8 mouse cellular contexts compared by ENCODE assay signal in the genomic region with DNA sequence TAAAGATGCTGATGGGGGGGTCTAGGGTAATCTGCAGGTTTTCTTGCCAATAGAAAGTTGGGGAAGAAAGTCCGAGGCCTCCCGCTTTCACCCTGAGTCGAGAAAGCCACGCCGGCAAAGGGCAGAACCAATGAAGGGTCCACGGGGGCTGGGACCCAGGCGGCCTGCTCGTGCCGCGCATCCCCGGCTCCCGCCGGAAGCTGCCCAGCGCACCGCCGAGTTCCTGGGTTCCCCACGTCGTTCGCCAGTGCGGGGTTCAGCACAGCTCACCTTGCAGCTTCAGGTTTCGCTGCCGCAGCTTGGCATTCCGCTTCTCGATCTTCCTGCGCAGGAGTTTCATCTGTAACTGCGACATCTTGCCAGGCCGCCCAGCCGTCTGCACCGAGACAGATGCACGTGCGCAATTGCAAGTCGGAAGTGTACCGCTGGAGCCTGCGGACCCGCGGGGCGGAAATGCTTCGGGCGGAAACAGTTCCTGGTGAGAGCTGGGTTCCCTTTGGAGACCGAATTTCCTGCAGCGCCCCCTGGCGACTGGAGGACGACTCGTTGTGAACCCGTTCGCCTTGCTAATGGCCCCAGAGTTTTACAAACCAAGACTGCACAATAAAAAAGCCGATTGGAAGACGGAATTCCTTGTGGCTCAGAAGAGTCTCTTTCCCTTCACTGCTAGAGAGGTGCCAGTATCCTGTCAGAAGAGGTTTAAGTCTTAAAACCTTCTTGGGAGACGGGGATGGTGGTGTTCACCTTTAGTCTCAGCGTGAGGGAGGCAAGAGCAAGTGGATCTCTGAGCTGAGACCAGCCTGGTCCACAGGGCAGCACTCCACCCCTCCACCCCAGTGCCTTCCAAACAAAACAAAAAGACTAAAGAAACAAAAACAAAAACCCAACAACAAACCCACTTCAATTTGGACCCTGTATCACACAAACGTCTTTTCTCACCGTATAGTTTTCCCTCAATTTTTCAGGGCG. TPM values are rescaled to one million over a fixed set of nuclear protein-coding genes. Genes with fewer than 3 reads are reported as not detected.
DNase-seq lines count a peak whose midpoint lies in the region; ATAC-seq and TF ChIP-seq lines count a peak whose summit lies in the region.

A gene (minus strand): TSS at position 469 of the 969 bp plus-strand sequence.

- peak; percentile 50 to 90; a peak in 3 of 4 replicates for TF ChIP-seq POLR2A in MEL (IDR thresholded peaks at IDR 0.05; ENCODE audit: control insufficient read depth in 1 of 2, insufficient read depth in 1 of 2, low read depth in 1 of 2, low read length in 2 of 2, poor library complexity in 1 of 2)
- peak; percentile 45; the same call in 1 of the 2 replicates for TF ChIP-seq POLR2A in cerebellum, adult 2 months (IDR thresholded peaks at IDR 0.05; ENCODE audit: borderline replicate concordance, insufficient read depth, low read length)

- no peaks in the 10 kb centered on the region for H3K27me3 ChIP-seq in MEL (ENCODE audit: control insufficient read depth in 1 of 2, insufficient read depth in 2 of 2, low read length in 2 of 2)
- no peaks in the 10 kb centered on the region for H3K27me3 ChIP-seq in cerebellum, adult 2 months (ENCODE audit: control insufficient read depth, insufficient read depth, low read length)
- H3K27me3 ChIP-seq in forebrain, postnatal 0 days (ENCODE audit: insufficient read depth, low read length) = no peaks in the 10 kb centered on the region
- H3K27me3 ChIP-seq in lung, embryonic 15.5 days = no peaks in the 10 kb centered on the region

- H3K4me3 ChIP-seq in MEL (ENCODE audit: control insufficient read depth in 1 of 2, insufficient read depth in 1 of 2, low read depth in 2 of 2, low read length in 2 of 2) = peak within 1 kb of the TSS; percentile 73 to 99
- peak within 1 kb of the TSS; percentile 72 for H3K4me3 ChIP-seq in cerebellum, adult 2 months (replicated peaks; ENCODE audit: insufficient read depth, low read depth, low read length)
- H3K4me3 ChIP-seq in forebrain, postnatal 0 days (ENCODE audit: low read depth, low read length) = peak within 1 kb of the TSS; percentile 80
- H3K4me3 ChIP-seq in lung, embryonic 15.5 days = peak within 1 kb of the TSS; percentile 78

- ATAC-seq in forebrain, postnatal 0 days = peak; percentile 98
- peak; percentile 96 for ATAC-seq in lung, embryonic 15.5 days (ENCODE audit: borderline replicate concordance, extremely low read depth, low FRiP score, low TSS enrichment)

- peak within 1 kb of the TSS; percentile 32 for H3K27ac ChIP-seq in MEL (ENCODE audit: control insufficient read depth, low read depth, low read length)
- peak within 1 kb of the TSS; percentile 27; the same call in 1 of the 2 replicates for H3K27ac ChIP-seq in cerebellum, adult 2 months (ENCODE audit: insufficient read depth, low read length)
- H3K27ac ChIP-seq in forebrain, postnatal 0 days (ENCODE audit: low read depth, low read length) = peak within 1 kb of the TSS; percentile 69
- H3K27ac ChIP-seq in lung, embryonic 15.5 days = 0 out of 2 replicates have a peak within 1 kb of the TSS, but pooled peaks have one; percentile 29

- peak; percentile 96 for DNase-seq in MEL (ENCODE audit: low read depth, low spot score)
- peak; percentile 93 to 98 for DNase-seq in cerebellum, adult 2 months
- DNase-seq in forebrain, postnatal 0 days = peak; percentile 97
- peak; percentile 99 for DNase-seq in heart, postnatal 4 days
- DNase-seq in layer of hippocampus, adult 8-10 months (ENCODE audit: low spot score in 2 of 2) = peak; percentile 91 to 97
- DNase-seq in ovary, adult 18-20 months (ENCODE audit: low spot score) = peak; percentile 86
- peak; percentile 95 for DNase-seq in thymus, postnatal 0 days (ENCODE audit: low spot score)

- peak within 1 kb of the TSS; percentile 76 for H3K4me2 ChIP-seq in forebrain, postnatal 0 days (ENCODE audit: low read depth)
- peak within 1 kb of the TSS; percentile 59 for H3K4me2 ChIP-seq in lung, embryonic 15.5 days

- H3K36me3 ChIP-seq in MEL (ENCODE audit: control insufficient read depth in 1 of 2, insufficient read depth in 2 of 2, low read length in 2 of 2) = peaks cover 10% of the 10 kb centered on the region in 2 experiments
- H3K36me3 ChIP-seq in forebrain, postnatal 0 days (ENCODE audit: insufficient read depth) = peaks cover 22% of the 10 kb centered on the region
- H3K36me3 ChIP-seq in lung, embryonic 15.5 days = peaks cover 26% of the 10 kb centered on the region

- no peak for TF ChIP-seq RAD21 in MEL (IDR thresholded peaks at IDR 0.05; ENCODE audit: low read depth, low read length)

- peaks cover 20% of the 10 kb centered on the region for H3K79me2 ChIP-seq in MEL (ENCODE audit: control insufficient read depth, insufficient read depth, low read length, poor library complexity)

- peaks cover 3 to 4% of the 10 kb centered on the region in 2 experiments; a peak in 3 of 4 replicates for H3K4me1 ChIP-seq in MEL (ENCODE audit: control insufficient read depth in 1 of 2, insufficient read depth in 2 of 2, low read length in 2 of 2)
- H3K4me1 ChIP-seq in cerebellum, adult 2 months (ENCODE audit: control insufficient read depth, insufficient read depth, low read length) = no peaks in the 10 kb centered on the region
- H3K4me1 ChIP-seq in forebrain, postnatal 0 days (ENCODE audit: insufficient read depth) = peaks cover 8% of the 10 kb centered on the region; the same call in 1 of the 2 replicates
- H3K4me1 ChIP-seq in lung, embryonic 15.5 days = peaks cover 7% of the 10 kb centered on the region; the same call in 1 of the 2 replicates

- TF ChIP-seq EP300 in MEL (IDR thresholded peaks at IDR 0.05; ENCODE audit: low read depth in 1 of 2, low read length in 2 of 2) = no peak

- TF ChIP-seq CTCF in MEL (IDR thresholded peaks at IDR 0.05 in 2 of 3, conservative IDR thresholded peaks at IDR 0.05 in 1 of 3; ENCODE audit: control insufficient read depth in 1 of 3, insufficient read depth in 1 of 3, low read depth in 2 of 3, low read length in 3 of 3, poor library complexity in 1 of 3, severe bottlenecking in 1 of 3) = peak; percentile 63 to 88 (median 85)
- peak; percentile 76 for TF ChIP-seq CTCF in cerebellum, adult 2 months (IDR thresholded peaks at IDR 0.05; ENCODE audit: borderline replicate concordance, insufficient read depth, low read depth, low read length)
- peak; percentile 94 for TF ChIP-seq CTCF in forebrain, postnatal 0 days (IDR thresholded peaks at IDR 0.05; ENCODE audit: low read depth)

- no peaks in the 10 kb centered on the region for H3K9me3 ChIP-seq in MEL (replicated peaks; ENCODE audit: insufficient read depth, low read length)
- no peaks in the 10 kb centered on the region for H3K9me3 ChIP-seq in forebrain, postnatal 0 days (ENCODE audit: low read length)
- H3K9me3 ChIP-seq in lung, embryonic 15.5 days = no peaks in the 10 kb centered on the region

- WGBS in cerebellum, adult 2 months = 7% methylated on average over 53 of the region's 53 CpGs
- 7% methylated on average over 52 of the region's 53 CpGs for WGBS in forebrain, postnatal 0 days
- WGBS in lung, embryonic 15.5 days = 7% methylated on average over 53 of the region's 53 CpGs

- H3K9ac ChIP-seq in MEL (ENCODE audit: control insufficient read depth, low read depth, low read length, poor library complexity, severe bottlenecking) = peak within 1 kb of the TSS; percentile 84
- H3K9ac ChIP-seq in forebrain, postnatal 0 days = peak within 1 kb of the TSS; percentile 64
- peak within 1 kb of the TSS; percentile 60 for H3K9ac ChIP-seq in lung, embryonic 15.5 days

TF ChIP-seq in MEL, 35 proteins besides CTCF, POLR2A, EP300 and RAD21 (continues in another document):
- TF ChIP-seq ETS1 (IDR thresholded peaks at IDR 0.05; ENCODE audit: low read depth, low read length) (0 out of 2 replicates have a peak, but pooled peaks have one; percentile 22), USF1 (IDR thresholded peaks at IDR 0.05; ENCODE audit: low read depth, low read length) (peak; percentile 49; the same call in 1 of the 2 replicates), POLR2AphosphoS2 (IDR thresholded peaks at IDR 0.05; ENCODE audit: low read length) (peak; percentile 71; the same call in 1 of the 2 replicates), TBP (IDR thresholded peaks at IDR 0.05; ENCODE audit: low read depth, low read length) (peak; percentile 81), TAL1 (IDR thresholded peaks at IDR 0.05; ENCODE audit: low read length) (no peak), HCFC1 (IDR thresholded peaks at IDR 0.05; ENCODE audit: low read depth, low read length) (peak; percentile 93), SIN3A (IDR thresholded peaks at IDR 0.05; ENCODE audit: low read length) (peak; percentile 97), GABPA (IDR thresholded peaks at IDR 0.05; ENCODE audit: low read depth, low read length) (peak; percentile 69; the same call in 1 of the 2 replicates), TCF12 (IDR thresholded peaks at IDR 0.05; ENCODE audit: low read depth, low read length) (peak; percentile 70), SMC3 (IDR thresholded peaks at IDR 0.05; ENCODE audit: low read depth, low read length) (no peak), NELFE (IDR thresholded peaks at IDR 0.05; ENCODE audit: low read depth, low read length) (peak; percentile 89), BHLHE40 (IDR thresholded peaks at IDR 0.05; ENCODE audit: borderline replicate concordance, low read depth, low read length) (peak; percentile 90), MEF2A (IDR thresholded peaks at IDR 0.05; ENCODE audit: extremely low read depth, insufficient replicate concordance, low read depth, low read length, poor library complexity, severe bottlenecking) (no peak), CHD2 (IDR thresholded peaks at IDR 0.05; ENCODE audit: low read length) (no peak), MYC (IDR thresholded peaks at IDR 0.05; ENCODE audit: low read depth, low read length) (peak; percentile 99), RCOR1 (IDR thresholded peaks at IDR 0.05; ENCODE audit: low read depth, low read length) (no peak), POLR2AphosphoS5 (IDR thresholded peaks at IDR 0.05; ENCODE audit: borderline replicate concordance, low read depth, low read length) (no peak), ZMIZ1 (IDR thresholded peaks at IDR 0.05; ENCODE audit: low read depth, low read length) (0 out of 2 replicates have a peak, but pooled peaks have one; percentile 27), JUND (IDR thresholded peaks at IDR 0.05; ENCODE audit: low read depth, low read length) (no peak)

RNA-seq across cellular contexts. Expression of the gene that starts here (rescaled TPM):
- 119 and 125 TPM in 2 replicates for total RNA-seq in MEL (2012; rRNA removed)
- 100 to 1,000 TPM in 1 of 2 experiments, not detected in 1; 185 TPM for polyA plus RNA-seq in MEL (2012; ENCODE audit: insufficient read depth in 1 of 2, insufficient read length in 2 of 2, low read depth in 1 of 2, low replicate concordance in 2 of 2, missing spikeins in 1 of 2)
- polyA plus RNA-seq in cerebellum, adult 2 months (2012; rRNA removed) = 34.9 and 42.0 TPM in 2 replicates
- total RNA-seq in forebrain, postnatal 0 days (2014; rRNA removed) = 37.5 and 40.0 TPM in 2 replicates
- 29.4 and 30.6 TPM in 2 replicates for polyA plus RNA-seq in forebrain, postnatal 0 days (2015; fragmentation: Nextera tagmentation; extraction: Ambion mirVana)
- 10 to 100 TPM; 22.7 to 23.5 TPM for total RNA-seq in heart, postnatal 4 days (2021)
- 10 to 100 TPM; 24.0 to 29.4 (median 26.5) TPM for total RNA-seq in layer of hippocampus, adult 8-10 months (2022)
- 53.2 and 55.2 TPM in 2 replicates for polyA plus RNA-seq in lung, embryonic 15.5 days (2015; fragmentation: Nextera tagmentation; extraction: Ambion mirVana)
- 117 and 126 TPM in 2 replicates for polyA plus RNA-seq in thymus, postnatal 0 days (2015; fragmentation: Nextera tagmentation; extraction: Ambion mirVana)

Comparison
In these comparisons a context has a peak if more than half of its experiments do, and no peak if none do; other contexts are left out.
1. Peak in every context shown above with its lines: DNase-seq, ATAC-seq, H3K4me3 ChIP-seq and H3K27ac ChIP-seq.